Mouse (Mus musculus) right cerebral cortex, postnatal 14 days (tissue): ENCODE data around the gene Megf8.

Experiments used
- DNase-seq: peaks from one replicate; pipeline ENCODE4 v3.0.0; 2022

The Megf8 gene

DNA sequence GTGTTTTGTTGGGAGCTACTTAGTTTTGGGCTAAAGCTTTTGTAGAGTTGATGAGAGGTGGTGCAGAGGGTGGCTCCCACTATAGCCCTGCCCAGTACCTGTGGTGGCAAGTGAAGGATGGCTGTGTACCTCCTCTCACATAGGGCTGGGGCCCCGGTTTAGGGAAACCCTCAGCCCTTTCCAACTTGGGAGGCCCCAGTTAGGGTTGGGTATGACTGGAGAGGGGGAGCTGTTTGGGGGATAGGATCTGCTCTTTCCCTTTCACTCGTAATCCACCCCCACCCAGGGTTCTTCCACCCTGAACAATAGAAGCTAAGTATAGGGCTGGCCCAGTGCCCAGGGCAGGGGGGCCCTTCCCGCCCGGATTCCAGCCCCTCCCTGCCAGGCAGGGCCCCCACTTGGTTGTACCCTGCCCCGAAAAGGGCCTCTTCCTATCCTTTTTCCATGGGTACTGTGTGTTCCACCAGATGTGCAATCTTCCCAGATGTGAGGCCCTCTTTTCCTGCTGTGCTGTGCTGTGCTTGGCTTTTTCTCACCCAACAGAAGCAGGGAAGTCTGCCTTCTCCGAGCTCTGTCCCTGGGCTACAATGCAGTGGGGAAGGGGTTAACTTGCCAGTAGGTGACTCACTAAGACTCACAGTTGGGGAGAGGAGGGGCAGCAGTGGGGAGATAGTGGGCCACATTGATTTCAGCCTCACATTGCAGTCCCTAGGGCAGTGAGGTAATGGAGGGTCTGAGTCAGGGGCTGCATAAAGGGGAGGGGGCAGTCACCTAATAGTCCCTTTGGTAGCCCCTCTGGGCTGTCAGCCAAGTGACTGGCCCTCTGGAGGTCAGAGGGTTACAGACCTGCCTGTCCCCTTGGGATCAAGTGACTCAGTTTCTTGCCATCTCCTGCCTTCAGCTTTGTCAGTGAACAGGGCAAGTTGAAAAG is 36.8 kb upstream of the Megf8 start:
- DNase-seq: no peak

DNA sequence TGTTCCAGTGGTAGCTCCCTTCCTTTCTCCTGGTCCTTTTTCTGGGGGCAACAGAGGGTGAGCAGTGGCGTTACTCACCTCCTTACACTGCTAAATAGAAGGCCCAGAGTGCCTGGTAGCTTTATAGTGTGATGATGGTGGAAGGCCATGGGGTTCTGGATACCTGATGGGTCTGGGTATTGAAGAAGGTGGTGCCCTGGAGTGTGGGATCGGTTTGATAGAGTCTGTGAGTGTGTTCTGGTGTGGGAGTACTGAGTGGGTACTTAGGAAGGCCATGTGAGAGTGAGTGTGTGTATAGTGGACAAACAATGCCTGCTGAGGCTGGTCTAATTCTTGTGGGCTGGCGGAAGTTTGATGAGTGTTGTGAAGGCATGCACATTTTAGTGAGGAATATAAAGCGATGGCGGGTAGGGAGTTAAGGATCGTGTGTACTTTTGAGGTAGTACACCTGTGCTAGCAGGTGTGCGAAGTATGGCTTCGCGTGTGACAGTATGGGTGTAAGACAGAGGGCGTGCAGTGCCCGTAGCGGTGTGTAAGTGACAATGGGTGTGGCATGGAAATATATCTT is 35.7 kb upstream of the Megf8 start:
- DNase-seq: no peak

DNA sequence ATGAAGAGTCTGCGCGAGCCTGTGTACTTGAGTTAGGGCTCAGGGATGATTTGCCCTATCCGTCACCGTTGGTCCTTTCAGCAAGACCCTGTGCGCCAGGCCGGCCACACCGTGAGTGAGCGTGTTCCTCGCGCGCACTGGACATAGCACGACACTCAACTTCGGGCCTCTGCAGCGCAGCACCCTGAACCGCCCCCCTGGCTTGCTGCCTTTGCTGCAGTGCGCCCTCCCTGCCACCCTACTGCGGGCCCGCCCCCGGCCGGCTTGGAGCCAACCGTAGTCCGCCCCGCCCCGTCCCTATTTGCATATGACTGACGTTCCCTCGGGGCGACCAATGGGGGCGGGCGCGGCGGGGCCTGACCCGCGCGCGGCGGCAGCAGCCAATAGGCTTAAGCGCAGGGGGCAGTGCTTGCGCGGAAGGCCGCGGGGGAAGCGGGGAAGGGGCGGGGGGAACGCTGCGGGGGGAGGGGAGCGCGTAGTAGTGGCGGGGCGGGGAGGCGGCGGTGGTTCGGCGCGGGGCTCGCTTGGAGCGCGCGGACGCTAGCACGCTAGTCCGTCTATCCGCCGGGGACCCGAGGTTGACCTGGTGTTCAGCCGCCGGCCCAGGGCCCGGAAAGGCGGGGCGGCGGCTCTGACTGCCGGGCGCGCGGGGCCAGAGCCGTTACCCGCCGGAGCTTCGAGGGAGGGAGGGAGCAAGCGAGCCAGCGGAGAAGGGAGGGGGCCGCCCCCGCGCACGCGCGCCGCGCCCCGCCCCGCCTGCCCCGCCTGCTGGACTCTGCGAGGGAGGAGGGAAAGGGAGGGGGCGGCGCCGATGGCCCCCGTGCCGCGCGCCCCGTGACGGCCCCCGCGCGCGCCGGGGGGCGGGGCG is 35.0 kb upstream of the Megf8 start:
- peak; percentile 98 for DNase-seq

DNA sequence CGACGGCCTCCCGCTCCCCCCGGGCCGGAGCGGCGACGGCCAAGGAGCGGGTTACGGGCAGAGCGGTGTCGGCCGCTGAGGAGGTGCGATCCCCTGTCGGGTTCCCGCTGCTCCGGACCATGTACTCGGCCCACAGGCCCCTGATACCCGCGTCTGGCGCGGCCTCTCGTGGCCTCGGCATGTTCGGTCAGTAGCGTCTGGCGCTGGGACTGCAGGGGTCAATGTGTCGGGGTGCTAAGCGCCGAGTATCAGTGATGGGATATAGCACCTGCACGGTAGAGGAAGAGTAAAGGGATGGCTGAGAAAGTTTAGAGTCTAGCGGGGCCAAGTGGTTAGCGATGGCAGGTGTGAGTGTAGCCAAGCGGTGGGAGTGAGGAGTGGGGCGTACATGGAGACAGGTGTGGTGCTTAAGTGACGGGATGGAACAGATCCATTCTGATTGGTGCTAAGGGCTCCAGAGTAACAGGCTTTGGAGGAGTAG is 34.2 kb upstream of the Megf8 start:
- no peak for DNase-seq

- no peak for DNase-seq
Observed at GRCm38 (mm10) chr7:25283637-25284036, 33.3 kb upstream of the Megf8 start.

GRCm38 (mm10) chr7:25284171-25284570 is 32.8 kb upstream of the Megf8 start:
- no peak for DNase-seq

GRCm38 (mm10) chr7:25284766-25285165 is 32.2 kb upstream of the Megf8 start:
- DNase-seq: peak; percentile 51

DNA sequence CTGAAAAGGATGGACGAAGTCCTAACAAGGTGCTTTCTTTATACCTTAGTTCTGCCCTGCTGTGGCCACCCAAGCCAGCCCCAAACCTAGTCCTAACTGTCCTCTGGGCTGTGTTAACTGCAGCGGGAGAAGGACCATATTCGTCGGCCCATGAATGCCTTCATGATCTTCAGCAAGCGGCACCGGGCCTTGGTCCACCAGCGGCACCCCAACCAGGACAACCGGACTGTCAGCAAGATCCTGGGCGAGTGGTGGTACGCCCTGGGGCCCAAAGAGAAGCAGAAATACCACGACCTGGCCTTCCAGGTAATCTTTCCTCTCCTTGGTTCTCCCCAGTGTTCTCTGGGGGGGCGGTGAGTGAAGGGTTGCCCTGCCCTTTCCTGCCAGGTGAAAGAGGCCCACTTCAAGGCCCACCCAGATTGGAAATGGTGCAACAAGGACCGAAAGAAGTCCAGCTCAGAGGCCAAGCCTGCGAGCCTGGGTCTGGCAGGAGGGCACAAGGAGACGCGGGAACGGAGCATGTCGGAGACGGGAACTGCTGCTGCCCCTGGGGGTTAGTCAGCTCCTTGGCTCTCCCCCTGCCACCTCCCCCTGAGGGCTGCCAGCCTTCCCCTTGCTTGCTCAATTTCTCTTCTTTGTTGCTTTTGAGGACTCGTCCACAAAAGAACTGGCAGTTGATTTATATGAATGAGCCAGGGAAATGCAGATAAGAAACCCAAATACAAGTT is 31.3 kb upstream of the Megf8 start:
- no peak for DNase-seq

DNA sequence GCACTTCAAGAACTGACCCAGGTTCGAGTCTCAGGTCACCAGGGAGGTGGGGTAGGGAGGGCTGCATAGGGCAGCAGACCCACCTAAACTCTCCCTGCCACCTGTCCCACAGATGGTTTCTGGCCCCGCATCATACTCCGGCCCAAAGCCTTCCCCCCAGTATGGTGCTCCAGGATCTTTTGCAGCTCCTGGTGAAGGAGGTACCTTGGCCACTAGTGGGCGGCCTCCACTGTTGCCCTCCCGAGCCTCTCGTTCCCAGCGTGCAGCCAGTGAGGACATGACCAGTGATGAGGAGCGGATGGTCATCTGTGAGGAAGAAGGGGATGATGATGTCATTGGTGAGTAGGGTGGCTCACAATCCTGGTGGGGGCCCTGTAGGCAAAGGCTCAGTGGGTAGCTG is 30.0 kb upstream of the Megf8 start:
- no peak for DNase-seq

DNA sequence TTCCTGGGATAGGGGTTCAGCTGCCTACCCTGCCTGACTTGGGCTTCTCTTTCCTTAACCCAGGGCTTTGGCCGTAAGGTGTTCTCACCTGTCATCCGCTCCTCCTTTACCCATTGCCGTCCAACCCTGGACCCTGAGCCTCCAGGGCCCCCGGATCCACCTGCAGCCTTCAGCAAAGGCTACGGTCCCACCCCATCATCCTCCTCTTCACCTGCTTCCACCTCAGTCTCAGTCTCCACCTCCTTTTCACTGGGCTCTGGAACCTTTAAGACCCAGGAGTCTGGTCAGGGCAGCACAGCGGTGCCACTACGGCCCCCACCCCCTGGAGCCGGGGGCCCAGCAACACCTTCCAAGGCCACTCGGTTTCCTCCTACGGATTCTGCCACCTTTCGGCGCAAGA is 29.0 kb upstream of the Megf8 start:
- no peak for DNase-seq

GRCm38 (mm10) chr7:25288721-25289120 is 28.2 kb upstream of the Megf8 start:
- no peak for DNase-seq

GRCm38 (mm10) chr7:25289925-25290324 is 27.0 kb upstream of the Megf8 start:
- DNase-seq: no peak

DNA sequence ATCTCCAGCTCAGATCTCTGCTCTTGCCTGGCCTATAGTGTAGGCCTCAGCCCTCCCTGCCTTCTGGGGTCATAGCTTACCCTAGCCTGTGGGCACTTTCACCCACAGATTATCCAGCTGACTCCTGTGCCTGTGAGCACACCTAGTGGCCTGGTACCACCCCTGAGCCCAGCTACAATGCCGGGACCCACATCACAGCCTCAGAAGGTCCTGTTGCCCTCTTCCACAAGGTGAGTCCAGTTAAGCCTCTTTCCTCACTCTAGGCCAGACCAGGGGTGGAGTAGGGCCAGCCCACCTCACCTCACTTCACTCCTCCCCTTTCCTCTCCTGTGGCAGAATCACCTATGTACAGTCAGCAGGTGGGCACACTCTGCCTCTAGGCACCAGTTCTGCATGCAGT is 26.5 kb upstream of the Megf8 start:
- DNase-seq: no peak

GRCm38 (mm10) chr7:25290911-25291310 is 26.1 kb upstream of the Megf8 start:
- peak; percentile 50 for DNase-seq

- no peak for DNase-seq
Observed at GRCm38 (mm10) chr7:25292107-25292506, 24.9 kb upstream of the Megf8 start.

DNA sequence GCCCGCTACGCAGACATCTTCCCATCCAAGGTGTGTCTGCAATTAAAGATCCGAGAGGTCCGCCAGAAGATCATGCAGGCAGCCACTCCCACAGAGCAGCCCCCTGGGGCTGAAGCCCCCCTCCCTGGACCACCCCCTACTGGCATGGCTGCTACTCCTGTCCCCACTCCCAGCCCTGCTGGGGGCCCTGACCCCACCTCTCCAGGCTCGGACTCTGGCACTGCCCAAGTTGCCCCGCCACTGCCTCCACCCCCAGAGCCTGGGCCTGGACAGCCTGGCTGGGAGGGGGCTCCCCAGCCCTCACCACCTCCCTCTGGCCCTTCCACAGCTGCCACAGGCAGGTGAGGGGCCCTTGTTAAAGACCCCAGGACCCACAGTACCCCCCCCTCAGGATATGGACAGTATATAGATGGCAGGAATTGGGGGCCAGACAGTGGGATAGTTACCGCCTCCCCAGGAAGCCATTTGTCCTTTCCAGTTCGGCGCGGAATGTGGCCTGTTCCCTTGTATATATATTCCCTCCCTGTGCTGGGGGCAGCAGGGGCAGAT is 23.7 kb upstream of the Megf8 start:
- no peak for DNase-seq

- no peak for DNase-seq
Observed at GRCm38 (mm10) chr7:25294495-25294894, 22.5 kb upstream of the Megf8 start.

DNA sequence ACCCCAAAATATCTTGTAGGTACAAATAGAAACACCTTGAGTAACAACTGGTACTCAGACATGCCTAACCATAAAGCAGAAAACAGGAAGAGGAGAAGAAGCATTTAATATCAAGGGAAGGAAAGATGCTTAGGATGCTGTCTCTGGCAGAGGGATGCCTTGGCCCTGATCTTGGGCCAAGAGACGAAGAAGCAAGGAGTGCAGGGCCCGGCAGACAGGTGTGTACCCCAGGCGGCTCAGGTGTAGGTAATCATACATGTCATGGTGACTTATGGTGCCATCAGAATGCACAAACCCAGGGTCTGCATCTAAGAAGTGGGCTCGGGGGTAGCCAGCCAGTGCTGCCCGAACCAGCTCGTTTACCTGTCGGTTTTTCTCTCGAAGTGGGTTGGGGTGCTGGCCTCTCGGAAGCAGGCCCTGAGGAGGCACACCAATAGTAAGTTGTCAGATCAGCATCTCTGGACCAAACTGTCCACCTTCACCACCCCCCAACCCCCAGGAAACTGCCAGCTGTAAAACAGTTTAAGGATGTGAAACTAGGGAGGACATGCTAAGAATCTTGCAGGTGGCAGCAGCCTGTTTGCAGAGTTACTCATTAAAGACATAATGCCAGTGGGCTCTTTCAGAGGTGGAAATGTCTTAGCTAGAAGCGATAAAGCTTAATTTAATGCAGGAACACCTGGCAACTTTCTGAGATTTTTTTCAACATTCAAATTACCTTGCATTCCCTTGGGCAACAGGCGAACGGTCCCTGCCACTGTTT is 21.8 kb upstream of the Megf8 start:
- DNase-seq: no peak

DNA sequence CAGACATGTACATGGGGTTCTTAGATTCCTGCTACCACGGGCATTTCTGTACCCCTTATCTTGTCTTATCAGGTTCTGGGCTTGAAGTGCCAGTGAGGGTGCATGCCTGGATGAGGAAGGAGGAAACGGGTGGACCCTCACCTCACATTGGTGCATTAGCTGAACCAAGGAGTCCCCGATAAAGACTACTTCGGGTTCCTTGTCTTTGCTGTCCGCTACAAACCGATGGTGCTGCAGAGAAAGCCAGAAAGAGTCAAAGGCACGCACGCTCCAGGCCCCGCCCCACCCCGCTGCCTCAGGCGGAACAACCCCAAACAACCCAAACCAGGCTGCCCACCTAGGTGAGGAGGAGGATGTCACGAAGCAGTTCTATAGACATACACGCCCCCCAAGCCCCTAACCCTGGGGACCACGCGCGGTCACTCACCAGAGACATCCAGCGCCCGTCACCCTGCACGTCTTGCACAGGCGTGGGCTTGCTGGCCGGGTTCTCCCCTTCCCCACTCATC is 20.0 kb upstream of the Megf8 start:
- no peak for DNase-seq

GRCm38 (mm10) chr7:25297454-25298325 is 19.3 kb upstream of the Megf8 start, which contains the start of gene Pafah1b3:
Gene Pafah1b3, minus strand, starts transcription at chr7:25297986.
- peak; percentile 78 for DNase-seq
